Mouse (Mus musculus): Measurements from ENCODE around the gene Zdhhc20. TPM values are rescaled to one million over a fixed set of nuclear protein-coding genes. Genes with fewer than 3 reads are reported as not detected.
A peak's percentile ranks its signal among the peaks of the same experiment; 100 is the strongest.

Gene Zdhhc20
- polyA plus RNA-seq, 1 experiment from 2014 or later: 57.2 TPM

GRCm38 (mm10) chr14:57894346-57894745 is 4.3 kb upstream of the Zdhhc20 start:
- 71% methylated on average over 2 of the region's 2 CpGs for WGBS
- no peak for ATAC-seq
- no peak for DNase-seq (ENCODE audit: low spot score)

GRCm38 (mm10) chr14:57892961-57893360 is 2.9 kb upstream of the Zdhhc20 start:
- Histone ChIP-seq H3K4me3 (ENCODE audit: low read depth, low read length) (no peak overlapping the region), H3K27me3 (replicated peaks; ENCODE audit: insufficient read depth, low read length) (no peaks in the 10 kb centered on the region), H3K4me2 (replicated peaks; ENCODE audit: low read depth, low read length) (no peak overlapping the region), H3K9me3 (ENCODE audit: low read length) (no peaks in the 10 kb centered on the region), H3K9ac (replicated peaks; ENCODE audit: low read depth) (no peak overlapping the region), H3K4me1 (ENCODE audit: insufficient read depth, low read depth, low read length) (no peaks in the 10 kb centered on the region), H3K36me3 (ENCODE audit: insufficient read depth, low read length) (no peaks in the 10 kb centered on the region), H3K27ac (ENCODE audit: low read length) (no peak overlapping the region)
- TF ChIP-seq EP300 (IDR thresholded peaks at IDR 0.05) (no peak), CTCF (IDR thresholded peaks at IDR 0.05) (no peak)
- ATAC-seq (no peak), DNase-seq (ENCODE audit: low spot score) (peak; percentile 32)
- 87% methylated on average over 1 of the region's 1 CpGs for WGBS

More at GRCm38 (mm10) chr14:57894346-57894745, 4.3 kb upstream of the Zdhhc20 start:
- Histone ChIP-seq H3K4me3 (ENCODE audit: low read depth, low read length) (no peak overlapping the region), H3K4me2 (replicated peaks; ENCODE audit: low read depth, low read length) (no peak overlapping the region), H3K9me3 (ENCODE audit: low read length) (no peaks in the 10 kb centered on the region), H3K9ac (replicated peaks; ENCODE audit: low read depth) (no peak overlapping the region), H3K27me3 (replicated peaks; ENCODE audit: insufficient read depth, low read length) (no peaks in the 10 kb centered on the region), H3K27ac (ENCODE audit: low read length) (no peak overlapping the region), H3K36me3 (ENCODE audit: insufficient read depth, low read length) (no peaks in the 10 kb centered on the region), H3K4me1 (ENCODE audit: insufficient read depth, low read depth, low read length) (no peaks in the 10 kb centered on the region)
- TF ChIP-seq EP300 (IDR thresholded peaks at IDR 0.05): no peak
- TF ChIP-seq CTCF (IDR thresholded peaks at IDR 0.05): no peak

- no peak for TF ChIP-seq EP300 (IDR thresholded peaks at IDR 0.05)
- TF ChIP-seq CTCF (IDR thresholded peaks at IDR 0.05): no peak
- no peaks in the 10 kb centered on the region for H3K27me3 ChIP-seq (replicated peaks; ENCODE audit: insufficient read depth, low read length)
- no peaks in the 10 kb centered on the region for H3K9me3 ChIP-seq (ENCODE audit: low read length)
- peak; percentile 71 for DNase-seq (ENCODE audit: low spot score)
- H3K4me1 ChIP-seq (ENCODE audit: insufficient read depth, low read depth, low read length): peaks cover 4% of the 10 kb centered on the region; the same call in 1 of the 2 replicates
- no peaks in the 10 kb centered on the region for H3K36me3 ChIP-seq (ENCODE audit: insufficient read depth, low read length)
- peak overlapping the region; percentile 73 for H3K4me2 ChIP-seq (replicated peaks; ENCODE audit: low read depth, low read length)
- ATAC-seq: peak; percentile 23
- under 1% methylated on average over 34 of the region's 37 CpGs for WGBS
- H3K4me3 ChIP-seq (ENCODE audit: low read depth, low read length): peak overlapping the region; percentile 91
- peak overlapping the region; percentile 96 for H3K27ac ChIP-seq (ENCODE audit: low read length)
- H3K9ac ChIP-seq (replicated peaks; ENCODE audit: low read depth): peak overlapping the region; percentile 92
These were observed 500 bp downstream of the Zdhhc20 start for GRCm38 (mm10) chr14:57889541-57890010.

- TF ChIP-seq EP300 (IDR thresholded peaks at IDR 0.05) (0 out of 2 replicates have a peak, but pooled peaks have one; percentile 6), CTCF (IDR thresholded peaks at IDR 0.05) (no peak)
- H3K27me3 ChIP-seq (replicated peaks; ENCODE audit: insufficient read depth, low read length): no peaks in the 10 kb centered on the region
- peak; percentile 53 for DNase-seq (ENCODE audit: low spot score)
- H3K36me3 ChIP-seq (ENCODE audit: insufficient read depth, low read length): no peaks in the 10 kb centered on the region
- no peak overlapping the region for H3K4me2 ChIP-seq (replicated peaks; ENCODE audit: low read depth, low read length)
- H3K9ac ChIP-seq (replicated peaks; ENCODE audit: low read depth): no peak overlapping the region
- H3K4me3 ChIP-seq (ENCODE audit: low read depth, low read length): no peak overlapping the region
- no peak overlapping the region for H3K27ac ChIP-seq (ENCODE audit: low read length)
- WGBS: 37% methylated on average over 8 of the region's 8 CpGs
- H3K4me1 ChIP-seq (ENCODE audit: insufficient read depth, low read depth, low read length): peaks cover 14% of the 10 kb centered on the region
- ATAC-seq: no peak
- no peaks in the 10 kb centered on the region for H3K9me3 ChIP-seq (ENCODE audit: low read length)
These were observed 2.9 kb downstream of the Zdhhc20 start for GRCm38 (mm10) chr14:57887171-57887570.

GRCm38 (mm10) chr14:57886032-57886431 is 4.0 kb downstream of the Zdhhc20 start:
- ATAC-seq (no peak), DNase-seq (ENCODE audit: low spot score) (no peak)
- Histone ChIP-seq H3K36me3 (ENCODE audit: insufficient read depth, low read length) (no peaks in the 10 kb centered on the region), H3K4me1 (ENCODE audit: insufficient read depth, low read depth, low read length) (peaks cover 23% of the 10 kb centered on the region), H3K9ac (replicated peaks; ENCODE audit: low read depth) (no peak overlapping the region), H3K9me3 (ENCODE audit: low read length) (no peaks in the 10 kb centered on the region), H3K27ac (ENCODE audit: low read length) (no peak overlapping the region), H3K4me2 (replicated peaks; ENCODE audit: low read depth, low read length) (no peak overlapping the region), H3K27me3 (replicated peaks; ENCODE audit: insufficient read depth, low read length) (no peaks in the 10 kb centered on the region), H3K4me3 (ENCODE audit: low read depth, low read length) (no peak overlapping the region)
- WGBS: 54% methylated on average over 2 of the region's 2 CpGs
- TF ChIP-seq EP300 (IDR thresholded peaks at IDR 0.05) (no peak), CTCF (IDR thresholded peaks at IDR 0.05) (no peak)

GRCm38 (mm10) chr14:57883341-57883740 is 6.7 kb downstream of the Zdhhc20 start:
- no peak overlapping the region for H3K4me2 ChIP-seq (replicated peaks; ENCODE audit: low read depth, low read length)
- no peaks in the 10 kb centered on the region for H3K36me3 ChIP-seq (ENCODE audit: insufficient read depth, low read length)
- ATAC-seq (peak; percentile 48), DNase-seq (ENCODE audit: low spot score) (peak; percentile 67)
- no peak overlapping the region for H3K4me3 ChIP-seq (ENCODE audit: low read depth, low read length)
- H3K9ac ChIP-seq (replicated peaks; ENCODE audit: low read depth): no peak overlapping the region
- no peaks in the 10 kb centered on the region for H3K9me3 ChIP-seq (ENCODE audit: low read length)
- H3K27ac ChIP-seq (ENCODE audit: low read length): 0 out of 2 replicates have a peak overlapping the region, but pooled peaks have one; percentile 72
- H3K4me1 ChIP-seq (ENCODE audit: insufficient read depth, low read depth, low read length): peaks cover 33% of the 10 kb centered on the region
- no peaks in the 10 kb centered on the region for H3K27me3 ChIP-seq (replicated peaks; ENCODE audit: insufficient read depth, low read length)
- 0 out of 2 replicates have a peak, but pooled peaks have one; percentile 10 for TF ChIP-seq EP300 (IDR thresholded peaks at IDR 0.05)
- no peak for TF ChIP-seq CTCF (IDR thresholded peaks at IDR 0.05)
- 56% methylated on average over 3 of the region's 3 CpGs for WGBS
